ENCODE assay signal across 17 mouse cellular contexts in the genomic region with DNA sequence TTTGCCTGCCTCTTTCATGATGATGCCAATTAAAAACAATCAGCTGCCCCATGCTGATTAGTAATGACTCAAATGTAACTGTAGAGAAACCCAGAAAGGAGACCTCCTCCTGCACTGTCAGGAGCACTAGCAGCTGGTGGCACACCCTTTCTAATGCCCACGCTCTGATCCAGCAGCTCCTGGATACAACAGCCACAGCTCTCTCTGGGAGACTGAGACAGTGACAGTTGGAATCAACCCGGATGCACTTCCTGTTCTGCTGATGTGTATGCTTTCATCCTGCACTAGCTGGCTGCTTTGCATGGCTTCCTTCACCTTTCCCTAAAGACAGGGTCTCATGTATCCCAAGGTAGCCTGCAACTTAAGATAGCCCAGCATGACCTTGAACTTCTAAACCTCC.
"Had no signal": no experiment of that assay in that cellular context is flagged by ENCODE, and none has a peak within 500 bp of the region (broad histone marks: within the 10 kb centered on the region; RNA-seq: fewer than 3 reads in every experiment).

No protein-coding gene starts in this region.

- H3K4me3 ChIP-seq: limb, embryonic 10.5 days; limb, embryonic 13.5 days; liver, embryonic 12.5 days; liver, embryonic 15.5 days; lung, embryonic 15.5 days; megakaryocyte, embryonic 14.5 days; midbrain, embryonic 10.5 days; midbrain, embryonic 13.5 days; myocyte had no signal

- DNase-seq: kidney, adult 18-20 months; kidney, adult 9 months; kidney, postnatal 4 days; liver; lung, adult 18-20 months; lung, postnatal 10 days; lung, postnatal 36 days; thymus, postnatal 25 days had no signal

- H3K27ac ChIP-seq: limb, embryonic 10.5 days; limb, embryonic 13.5 days; liver, embryonic 12.5 days; liver, embryonic 15.5 days; lung, embryonic 15.5 days; midbrain, embryonic 10.5 days; midbrain, embryonic 13.5 days had no signal

- H3K4me1 ChIP-seq: limb, embryonic 10.5 days; limb, embryonic 13.5 days; lung, embryonic 15.5 days; midbrain, embryonic 10.5 days; midbrain, embryonic 13.5 days had no signal
